Mouse (Mus musculus) midbrain, embryonic 16.5 days (tissue): Measurements from ENCODE around the gene Hk1. TPM values are rescaled to one million over a fixed set of nuclear protein-coding genes. Genes with fewer than 3 reads are reported as not detected.

Experiments used
- ATAC-seq: fragments of 200-750 bp; cut with Nextera tagmentation; 2 replicates; pipeline ENCODE4 v1.8.0; 2017; ENCODE audit warnings: moderate TSS enrichment
- H3K27ac ChIP-seq: fragments of 300-500 bp; sonication (generic); 2 replicates; pipeline ENCODE4 v1.5.1; 2014; ENCODE audit warnings: mild to moderate bottlenecking, low read length, mixed read lengths
- H3K27me3 ChIP-seq: fragments of 300-500 bp; sonication (generic); 2 replicates; pipeline ENCODE4 v1.6.1; 2014; ENCODE audit warnings: low read depth, low read length, mixed read lengths; ENCODE audit not compliant: control insufficient read depth, insufficient read depth
- H3K36me3 ChIP-seq: fragments of 300-500 bp; sonication (generic); 2 replicates; pipeline ENCODE4 v1.6.1; 2014; ENCODE audit warnings: mild to moderate bottlenecking, low read length, moderate library complexity, mixed read lengths; ENCODE audit not compliant: control insufficient read depth, insufficient read depth
- H3K4me1 ChIP-seq: fragments of 300-500 bp; sonication (generic); 2 replicates; pipeline ENCODE4 v1.6.1; 2014; ENCODE audit warnings: mild to moderate bottlenecking, low read length, mixed read lengths; ENCODE audit not compliant: control insufficient read depth, insufficient read depth
- H3K4me2 ChIP-seq: fragments of 300-500 bp; sonication (generic); 2 replicates; pipeline ENCODE4 v1.6.1; 2014; ENCODE audit warnings: mild to moderate bottlenecking, low read length, mixed read lengths
- H3K4me3 ChIP-seq: fragments of 300-500 bp; sonication (generic); 2 replicates; pipeline ENCODE4 v1.5.1; 2014; ENCODE audit warnings: low read depth, mild to moderate bottlenecking, low read length, moderate library complexity, mixed read lengths
- H3K9ac ChIP-seq: fragments of 300-500 bp; sonication (generic); 2 replicates; pipeline ENCODE4 v1.6.1; 2014; ENCODE audit warnings: low read depth, low read length, mixed read lengths
- H3K9me3 ChIP-seq: fragments of 300-500 bp; sonication (generic); replicated peaks from 2 replicates; pipeline ENCODE4 v1.6.1; 2014; ENCODE audit warnings: mild to moderate bottlenecking, low read length, mixed read lengths; ENCODE audit not compliant: control insufficient read depth, poor library complexity, severe bottlenecking
- WGBS: fragments of 180-500 bp; shearing (Covaris S2); extraction: QIAGEN DNeasy Blood & Tissue Kit; methylation state at CpG from one replicate; pipeline ENCODE4 v1.1.7; 2014; 5-methylcytosine and 5-hydroxymethylcytosine counted together
- polyA plus RNA-seq: library from polyadenylated mRNA; unstranded; fragments of >200 nt; fragmentation: Nextera tagmentation; extraction: Ambion mirVana; gene quantifications from 2 replicates; pipeline ENCODE4 v1.2.1, GENCODE M21; 2015

The Hk1 gene
- polyA plus RNA-seq, 1 experiment from 2014 or later = 155 TPM

DNA sequence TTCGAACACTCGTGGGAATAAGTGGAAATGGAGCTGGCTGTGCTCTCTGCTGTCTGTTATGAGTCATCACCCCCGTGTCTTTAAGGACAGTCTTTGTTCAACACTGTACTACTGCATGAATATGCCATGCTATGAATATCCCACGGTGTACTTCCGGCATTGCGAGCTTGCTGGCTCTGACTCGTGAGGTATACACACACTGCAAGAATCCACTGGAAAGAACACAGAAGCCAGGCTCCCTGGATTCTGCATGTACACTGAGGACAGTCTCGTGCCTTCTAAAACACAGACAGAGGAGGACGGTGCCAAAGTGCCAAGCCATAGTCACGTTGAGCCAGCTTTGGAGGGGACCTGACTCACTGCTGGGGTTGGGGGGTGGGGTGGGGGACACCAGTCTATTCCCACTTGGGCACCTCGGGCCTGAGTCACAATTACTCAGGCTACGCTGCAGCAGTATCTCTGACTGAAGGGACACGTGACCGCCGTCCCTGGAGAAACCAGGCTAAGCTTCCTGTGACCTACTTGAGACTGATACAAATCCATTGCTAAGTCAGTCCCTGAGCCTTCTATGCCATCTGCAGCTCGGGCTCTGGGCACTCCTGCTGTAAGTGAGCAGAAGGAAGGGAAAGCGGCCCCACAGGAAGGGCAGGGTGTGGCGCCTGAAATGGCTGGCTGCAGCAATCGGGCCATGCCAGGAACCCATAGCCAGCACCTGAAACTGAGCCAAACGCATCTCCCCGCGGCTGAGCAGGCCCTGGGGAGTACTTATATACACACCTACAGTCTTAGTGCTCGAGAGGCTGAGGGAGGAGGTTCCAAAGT lies 79.5 kb downstream of the Hk1 start:
- no peaks in the 10 kb centered on the region for H3K27me3 ChIP-seq
- H3K4me3 ChIP-seq = no peak overlapping the region
- peaks cover 10% of the 10 kb centered on the region for H3K36me3 ChIP-seq
- no peaks in the 10 kb centered on the region for H3K9me3 ChIP-seq
- no peaks in the 10 kb centered on the region; the same call in 1 of the 2 replicates for H3K4me1 ChIP-seq
- 85% methylated on average over 23 of the region's 23 CpGs for WGBS
- ATAC-seq = no peak
- H3K4me2 ChIP-seq = no peak overlapping the region
- no peak overlapping the region for H3K9ac ChIP-seq
- H3K27ac ChIP-seq = no peak overlapping the region; the same call in 1 of the 2 replicates

GRCm38 (mm10) chr10:62296086-62296872 lies 83.4 kb downstream of the Hk1 start:
- peaks cover 27% of the 10 kb centered on the region for H3K36me3 ChIP-seq
- no peaks in the 10 kb centered on the region; the same call in 1 of the 2 replicates for H3K4me1 ChIP-seq
- H3K27me3 ChIP-seq = no peaks in the 10 kb centered on the region
- H3K4me3 ChIP-seq = no peak overlapping the region
- H3K27ac ChIP-seq = no peak overlapping the region; the same call in 1 of the 2 replicates
- WGBS = 60% methylated on average over 20 of the region's 26 CpGs
- H3K9me3 ChIP-seq = no peaks in the 10 kb centered on the region
- no peak overlapping the region for H3K9ac ChIP-seq
- H3K4me2 ChIP-seq = no peak overlapping the region
- ATAC-seq = no peak

GRCm38 (mm10) chr10:62294112-62294511 lies 85.6 kb downstream of the Hk1 start:
- H3K9me3 ChIP-seq = no peaks in the 10 kb centered on the region
- no peaks in the 10 kb centered on the region for H3K27me3 ChIP-seq
- no peak overlapping the region for H3K27ac ChIP-seq
- WGBS = 86% methylated on average over 4 of the region's 4 CpGs
- H3K4me1 ChIP-seq = no peaks in the 10 kb centered on the region; the same call in 1 of the 2 replicates
- H3K4me3 ChIP-seq = no peak overlapping the region
- no peak overlapping the region for H3K9ac ChIP-seq
- H3K4me2 ChIP-seq = no peak overlapping the region
- no peak for ATAC-seq
- H3K36me3 ChIP-seq = peaks cover 45% of the 10 kb centered on the region

DNA sequence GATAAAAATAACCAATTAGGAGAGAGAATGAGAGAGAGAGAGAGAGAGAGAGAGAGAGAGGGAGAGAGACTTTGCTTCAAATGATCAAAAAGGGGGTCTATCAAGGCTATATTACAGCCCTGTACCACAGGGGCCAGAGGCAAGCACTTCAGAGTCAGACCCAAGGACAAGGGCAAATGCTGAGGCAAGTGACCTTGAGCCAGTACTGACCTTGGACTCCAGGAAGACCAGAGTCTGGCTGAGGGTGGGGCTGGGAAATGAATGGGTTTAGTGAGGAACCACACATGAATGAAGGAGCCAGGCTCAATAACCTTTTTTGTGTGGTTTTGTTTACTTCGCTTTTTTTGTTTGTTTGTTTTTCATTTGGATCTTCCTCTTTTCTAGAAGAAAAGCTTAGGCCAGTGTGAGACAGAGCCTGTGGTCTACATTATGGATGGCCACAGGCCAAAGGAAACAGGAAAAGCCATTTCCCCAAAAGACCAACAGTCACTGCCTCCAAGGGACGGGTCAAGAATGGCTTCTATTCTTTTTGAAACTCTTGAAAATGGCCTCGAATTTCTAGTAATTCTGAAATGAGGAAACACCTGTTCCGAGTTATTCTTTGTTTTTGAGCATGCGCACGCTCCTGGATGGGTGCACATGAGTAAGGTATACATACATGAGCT lies 92.1 kb downstream of the Hk1 start:
- no peak overlapping the region for H3K4me3 ChIP-seq
- no peak overlapping the region for H3K27ac ChIP-seq
- H3K9ac ChIP-seq = no peak overlapping the region
- 80% methylated on average over 6 of the region's 6 CpGs for WGBS
- ATAC-seq = no peak
- H3K9me3 ChIP-seq = no peaks in the 10 kb centered on the region
- H3K36me3 ChIP-seq = peaks cover 59% of the 10 kb centered on the region
- H3K4me1 ChIP-seq = no peaks in the 10 kb centered on the region
- no peaks in the 10 kb centered on the region for H3K27me3 ChIP-seq
- no peak overlapping the region for H3K4me2 ChIP-seq

GRCm38 (mm10) chr10:62283206-62283792 lies 96.4 kb downstream of the Hk1 start:
- H3K4me3 ChIP-seq = no peak overlapping the region
- H3K4me1 ChIP-seq = no peaks in the 10 kb centered on the region
- H3K4me2 ChIP-seq = no peak overlapping the region
- peaks cover 64% of the 10 kb centered on the region for H3K36me3 ChIP-seq
- no peak overlapping the region for H3K27ac ChIP-seq
- H3K9me3 ChIP-seq = no peaks in the 10 kb centered on the region
- 85% methylated on average over 4 of the region's 4 CpGs for WGBS
- H3K9ac ChIP-seq = no peak overlapping the region
- ATAC-seq = no peak
- H3K27me3 ChIP-seq = no peaks in the 10 kb centered on the region

DNA sequence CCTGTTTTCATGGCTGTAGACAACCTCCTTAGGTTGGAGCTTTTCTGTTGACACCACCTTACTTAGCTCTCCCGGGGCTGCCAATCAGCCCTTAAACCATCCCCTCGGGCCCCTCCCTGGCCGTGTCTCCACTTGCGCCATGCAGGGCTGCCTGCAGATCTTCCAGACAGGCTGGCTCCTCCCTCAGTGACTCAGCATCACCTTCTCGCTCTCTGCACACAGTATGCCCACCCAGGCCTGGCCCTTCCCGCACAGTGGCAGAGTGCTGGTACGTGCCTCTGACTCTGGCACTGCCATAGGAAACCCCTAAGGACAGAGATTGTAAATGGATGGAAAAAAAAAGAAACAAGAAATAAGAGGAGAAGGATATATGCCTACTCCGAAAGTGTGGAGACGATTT lies 96.9 kb downstream of the Hk1 start:
- Histone ChIP-seq H3K4me2 (no peak overlapping the region), H3K27me3 (no peaks in the 10 kb centered on the region), H3K36me3 (peaks cover 68% of the 10 kb centered on the region), H3K4me1 (no peaks in the 10 kb centered on the region), H3K9ac (no peak overlapping the region), H3K9me3 (no peaks in the 10 kb centered on the region), H3K27ac (no peak overlapping the region), H3K4me3 (no peak overlapping the region)
- no peak for ATAC-seq
- 52% methylated on average over 9 of the region's 9 CpGs for WGBS

- no peak overlapping the region for H3K27ac ChIP-seq
- no peak overlapping the region for H3K4me2 ChIP-seq
- peaks cover 52% of the 10 kb centered on the region for H3K36me3 ChIP-seq
- no peaks in the 10 kb centered on the region for H3K27me3 ChIP-seq
- H3K4me1 ChIP-seq = no peaks in the 10 kb centered on the region
- H3K9ac ChIP-seq = no peak overlapping the region
- no peaks in the 10 kb centered on the region for H3K9me3 ChIP-seq
- no peak for ATAC-seq
- WGBS = 90% methylated on average over 4 of the region's 4 CpGs
- no peak overlapping the region for H3K4me3 ChIP-seq
These were observed 100.0 kb downstream of the Hk1 start for GRCm38 (mm10) chr10:62279671-62280070.

- Histone ChIP-seq H3K36me3 (peaks cover 52% of the 10 kb centered on the region), H3K4me2 (no peak overlapping the region), H3K27me3 (no peaks in the 10 kb centered on the region), H3K4me1 (no peaks in the 10 kb centered on the region), H3K9ac (no peak overlapping the region), H3K9me3 (no peaks in the 10 kb centered on the region), H3K27ac (no peak overlapping the region), H3K4me3 (no peak overlapping the region)
- 79% methylated on average over 2 of the region's 3 CpGs for WGBS
- ATAC-seq = no peak
These were observed 100.6 kb downstream of the Hk1 start for GRCm38 (mm10) chr10:62279066-62279465.
